Mouse (Mus musculus) kidney, postnatal 0 days (tissue): ENCODE measurements around the gene Shq1. TPM values are rescaled to one million over a fixed set of nuclear protein-coding genes. Genes with fewer than 3 reads are reported as not detected.

Experiments
- ATAC-seq: fragments of 200-750 bp; cut with Nextera tagmentation; replicated peaks from 2 replicates; pipeline ENCODE4 v1.8.0; 2017; ENCODE audit warnings: low read depth, moderate number of reproducible peaks, moderate TSS enrichment, moderate library complexity; ENCODE audit not compliant: low FRiP score
- DNase-seq: peaks from one replicate; pipeline ENCODE4 v3.0.0-alpha.2; 2016; ENCODE audit warnings: low spot score
- H3K27ac ChIP-seq: fragments of 300-500 bp; sonication (generic); 2 replicates; pipeline ENCODE4 v1.5.1; 2014; ENCODE audit warnings: mild to moderate bottlenecking
- H3K27me3 ChIP-seq: fragments of 300-500 bp; sonication (generic); 2 replicates; pipeline ENCODE4 v1.6.1; 2014; ENCODE audit warnings: low read length, mixed read lengths; ENCODE audit not compliant: insufficient read depth
- H3K36me3 ChIP-seq: fragments of 300-500 bp; sonication (generic); 2 replicates; pipeline ENCODE4 v1.6.1; 2014; ENCODE audit warnings: low read length, mixed read lengths; ENCODE audit not compliant: insufficient read depth
- H3K4me1 ChIP-seq: fragments of 300-500 bp; sonication (generic); replicated peaks from 2 replicates; pipeline ENCODE4 v1.6.1; 2014; ENCODE audit warnings: antibody characterized with exemption, low read length, mixed read lengths; ENCODE audit not compliant: insufficient read depth
- H3K4me2 ChIP-seq: fragments of 300-500 bp; sonication (generic); 2 replicates; pipeline ENCODE4 v1.6.1; 2014; ENCODE audit warnings: mild to moderate bottlenecking, low read length, moderate library complexity, mixed read lengths
- H3K4me3 ChIP-seq: fragments of 300-500 bp; sonication (generic); replicated peaks from 2 replicates; pipeline ENCODE4 v1.5.1; 2014; ENCODE audit warnings: low read depth, low read length
- H3K9ac ChIP-seq: fragments of 300-500 bp; sonication (generic); 2 replicates; pipeline ENCODE4 v1.6.1; 2014; ENCODE audit warnings: low read depth, low read length
- H3K9me3 ChIP-seq: fragments of 300-500 bp; sonication (generic); replicated peaks from 2 replicates; pipeline ENCODE4 v1.6.1; 2016; ENCODE audit warnings: low read length, inconsistent platforms, mixed read lengths
- CTCF ChIP-seq: IDR thresholded peaks from 2 replicates; pipeline ENCODE4 v1.5.1; 2016; ENCODE audit warnings: antibody characterized with exemption, low read depth, mild to moderate bottlenecking, moderate library complexity
- WGBS: fragments of 180-500 bp; shearing (Covaris S2); extraction: QIAGEN DNeasy Blood & Tissue Kit; methylation state at CpG from one replicate; pipeline ENCODE4 v1.1.7; 2014; 5-methylcytosine and 5-hydroxymethylcytosine counted together
- polyA plus RNA-seq: library from polyadenylated mRNA; unstranded; fragments of >200 nt; fragmentation: Nextera tagmentation; extraction: Ambion mirVana; gene quantifications from 2 replicates; pipeline ENCODE4 v1.2.1, GENCODE M21; 2015

Gene Shq1
- polyA plus RNA-seq, 1 experiment from 2014 or later = 11.8 TPM

DNA sequence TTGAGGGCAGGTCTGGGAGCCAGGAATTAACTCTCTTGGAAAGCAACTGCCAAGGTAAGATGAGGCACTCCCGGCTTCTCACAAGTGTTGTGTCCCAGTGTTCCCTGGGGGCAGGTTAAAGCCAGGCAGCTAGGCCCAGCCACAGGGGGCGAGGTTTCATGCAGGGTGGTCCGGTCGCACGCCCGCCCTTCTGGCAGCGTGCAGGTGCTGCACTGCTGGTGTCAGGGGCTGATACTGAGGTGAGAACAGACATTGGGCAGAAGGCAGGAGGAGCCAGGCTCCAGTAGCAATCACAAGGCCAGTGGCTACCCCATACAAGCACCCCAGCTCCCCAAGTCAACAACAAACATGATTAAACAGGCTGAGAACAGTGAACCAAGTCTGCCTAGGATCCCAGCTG is 132.4 kb downstream of the Shq1 start:
- no peaks in the 10 kb centered on the region for H3K36me3 ChIP-seq
- H3K4me1 ChIP-seq = no peaks in the 10 kb centered on the region
- no peak for TF ChIP-seq CTCF
- H3K27ac ChIP-seq = no peak overlapping the region
- H3K27me3 ChIP-seq = no peaks in the 10 kb centered on the region
- no peak overlapping the region for H3K4me3 ChIP-seq
- DNase-seq (no peak), ATAC-seq (no peak)
- WGBS = 73% methylated on average over 7 of the region's 7 CpGs
- no peak overlapping the region for H3K9ac ChIP-seq
- H3K9me3 ChIP-seq = no peaks in the 10 kb centered on the region
- no peak overlapping the region for H3K4me2 ChIP-seq

DNA sequence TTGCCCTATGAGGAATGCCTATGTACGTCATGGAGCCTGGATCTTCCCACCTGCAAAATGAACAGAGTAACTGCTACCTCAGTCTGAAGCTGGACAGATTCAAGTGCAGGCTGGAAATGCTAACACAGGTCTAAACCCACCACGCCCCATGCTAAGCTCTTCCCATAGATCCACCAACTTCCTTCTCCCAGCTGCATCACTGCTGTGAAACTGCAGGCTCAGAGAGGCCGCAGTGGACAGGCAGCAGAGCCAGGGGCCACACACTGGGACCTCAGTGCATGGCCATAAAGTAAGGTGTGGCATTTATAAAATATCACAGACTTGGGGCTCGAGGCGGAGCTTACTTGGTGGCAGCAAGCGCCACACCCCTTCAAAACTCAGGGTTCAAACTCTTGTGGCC is 133.0 kb downstream of the Shq1 start:
- 88% methylated on average over 6 of the region's 6 CpGs for WGBS
- Histone ChIP-seq H3K4me2 (no peak overlapping the region), H3K9me3 (no peaks in the 10 kb centered on the region), H3K36me3 (no peaks in the 10 kb centered on the region), H3K27me3 (no peaks in the 10 kb centered on the region), H3K9ac (no peak overlapping the region), H3K27ac (no peak overlapping the region), H3K4me3 (no peak overlapping the region), H3K4me1 (no peaks in the 10 kb centered on the region)
- no peak for TF ChIP-seq CTCF
- DNase-seq (no peak), ATAC-seq (no peak)

DNA sequence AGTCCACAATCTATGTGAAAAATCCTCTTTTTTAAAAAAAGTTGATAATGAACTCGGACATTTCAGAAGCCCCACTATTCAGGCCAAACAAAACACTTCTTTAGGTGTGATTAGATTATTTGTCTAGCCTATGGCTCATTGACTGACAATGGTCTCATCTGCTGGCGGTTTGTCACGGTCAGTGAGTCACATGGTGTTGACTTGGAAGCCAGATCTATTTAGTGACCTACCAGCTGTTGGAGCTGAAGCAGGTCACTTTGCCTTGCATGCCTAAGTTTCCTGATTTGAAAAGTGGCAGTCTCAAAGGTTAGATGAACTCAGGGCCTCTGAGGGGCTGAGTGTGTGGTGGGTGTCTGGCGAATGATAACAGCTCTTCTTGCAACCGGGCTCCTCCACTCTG is 133.9 kb downstream of the Shq1 start:
- Histone ChIP-seq H3K9ac (no peak overlapping the region), H3K4me2 (no peak overlapping the region), H3K36me3 (no peaks in the 10 kb centered on the region), H3K4me1 (no peaks in the 10 kb centered on the region), H3K4me3 (no peak overlapping the region), H3K9me3 (no peaks in the 10 kb centered on the region), H3K27ac (no peak overlapping the region), H3K27me3 (no peaks in the 10 kb centered on the region)
- 52% methylated on average over 5 of the region's 5 CpGs for WGBS
- DNase-seq (no peak), ATAC-seq (no peak)
- no peak for TF ChIP-seq CTCF

DNA sequence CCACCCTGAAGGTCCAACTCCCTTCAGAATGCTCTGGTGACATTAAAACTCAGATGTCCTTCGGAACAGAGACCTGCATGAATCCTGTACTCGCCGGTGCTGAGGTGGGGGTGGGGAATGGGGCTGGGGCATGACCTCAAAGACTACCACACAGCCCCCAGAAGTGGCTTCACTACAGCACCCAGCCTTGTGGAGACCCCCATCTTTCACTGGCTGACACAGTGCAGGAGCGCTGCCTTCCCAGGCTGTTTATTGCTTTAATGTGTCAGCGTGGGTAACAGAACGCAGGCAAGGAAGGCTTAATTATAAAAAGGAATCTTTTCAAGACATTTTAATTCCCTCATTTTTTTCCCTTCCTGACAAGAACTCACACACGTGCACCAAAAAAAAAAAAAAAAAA is 137.6 kb downstream of the Shq1 start:
- Histone ChIP-seq H3K36me3 (no peaks in the 10 kb centered on the region), H3K4me3 (no peak overlapping the region), H3K4me2 (no peak overlapping the region), H3K27ac (no peak overlapping the region), H3K27me3 (no peaks in the 10 kb centered on the region), H3K9me3 (no peaks in the 10 kb centered on the region), H3K4me1 (no peaks in the 10 kb centered on the region), H3K9ac (no peak overlapping the region)
- DNase-seq (no peak), ATAC-seq (no peak)
- 52% methylated on average over 6 of the region's 7 CpGs for WGBS
- no peak for TF ChIP-seq CTCF

DNA sequence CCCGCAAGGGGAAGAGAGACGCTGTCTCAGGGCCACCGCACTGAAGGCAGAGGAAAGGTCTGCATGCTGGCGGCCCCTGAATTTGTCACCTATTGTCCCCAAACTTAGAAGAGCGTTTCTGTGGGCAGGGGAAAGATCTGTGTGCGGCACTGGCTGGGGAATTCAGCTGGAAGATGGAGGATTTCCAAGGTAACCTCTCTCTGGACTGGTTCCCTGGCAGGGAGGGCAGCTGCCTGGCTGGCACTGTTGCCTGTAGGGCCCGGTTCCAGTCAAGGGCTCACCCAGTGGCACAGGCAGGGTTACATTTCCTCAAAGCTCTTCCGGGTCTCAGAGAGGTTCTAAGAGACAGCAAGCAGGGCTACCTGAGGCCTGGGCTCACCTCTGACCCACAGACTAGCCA is 138.6 kb downstream of the Shq1 start:
- Histone ChIP-seq H3K4me1 (no peaks in the 10 kb centered on the region), H3K36me3 (no peaks in the 10 kb centered on the region), H3K4me3 (no peak overlapping the region), H3K27ac (no peak overlapping the region), H3K4me2 (no peak overlapping the region), H3K27me3 (no peaks in the 10 kb centered on the region), H3K9ac (no peak overlapping the region), H3K9me3 (no peaks in the 10 kb centered on the region)
- 87% methylated on average over 8 of the region's 8 CpGs for WGBS
- DNase-seq = no peak
- no peak for ATAC-seq
- no peak for TF ChIP-seq CTCF

DNA sequence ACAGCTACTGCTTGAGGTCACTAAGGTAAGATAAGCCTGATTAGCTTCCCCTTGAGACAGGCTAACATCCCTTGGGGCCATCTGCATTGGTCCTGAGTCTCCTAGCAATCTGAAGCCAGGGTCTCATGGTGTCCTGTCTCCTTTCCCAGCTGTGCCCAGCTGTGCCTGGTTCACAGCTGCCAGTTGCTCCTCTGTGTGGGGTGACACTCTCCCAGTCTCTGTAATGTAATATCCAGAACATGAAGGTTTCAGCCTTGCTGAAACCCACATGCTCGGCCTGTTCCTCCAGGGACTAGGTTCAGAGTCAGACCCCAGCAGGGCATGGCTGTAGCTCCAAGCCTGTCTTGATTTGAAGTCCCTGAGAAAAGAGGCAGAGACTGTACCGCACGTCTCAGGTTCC is 141.3 kb downstream of the Shq1 start:
- no peak overlapping the region for H3K4me2 ChIP-seq
- DNase-seq (no peak), ATAC-seq (no peak)
- H3K9me3 ChIP-seq = no peaks in the 10 kb centered on the region
- H3K4me3 ChIP-seq = no peak overlapping the region
- no peak overlapping the region for H3K27ac ChIP-seq
- 62% methylated on average over 3 of the region's 3 CpGs for WGBS
- H3K9ac ChIP-seq = no peak overlapping the region
- no peak for TF ChIP-seq CTCF
- no peaks in the 10 kb centered on the region for H3K36me3 ChIP-seq
- no peaks in the 10 kb centered on the region for H3K27me3 ChIP-seq
- H3K4me1 ChIP-seq = peaks cover 13% of the 10 kb centered on the region

DNA sequence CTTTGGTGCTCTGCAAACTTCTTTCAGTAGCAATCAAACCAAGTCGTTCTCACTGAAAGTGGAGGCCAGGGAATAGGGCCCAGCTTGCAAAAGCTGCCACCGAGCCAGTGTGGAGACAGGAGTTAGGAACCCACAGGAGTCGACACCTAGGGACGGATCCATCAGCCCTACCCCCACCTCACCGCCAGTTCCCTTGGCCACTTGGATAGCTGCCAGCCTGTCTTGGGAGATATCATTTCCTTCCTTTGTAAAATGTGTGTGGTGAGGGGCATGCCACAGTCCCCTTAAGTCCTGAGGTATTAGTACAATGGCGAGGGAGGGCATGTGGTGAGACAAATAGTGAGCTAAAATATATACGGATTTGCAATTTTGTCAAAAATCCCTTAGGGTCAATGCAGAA is 142.4 kb downstream of the Shq1 start:
- no peak for TF ChIP-seq CTCF
- Histone ChIP-seq H3K9me3 (no peaks in the 10 kb centered on the region), H3K4me2 (no peak overlapping the region), H3K27me3 (no peaks in the 10 kb centered on the region), H3K4me1 (peaks cover 13% of the 10 kb centered on the region), H3K36me3 (no peaks in the 10 kb centered on the region), H3K9ac (no peak overlapping the region), H3K27ac (no peak overlapping the region), H3K4me3 (no peak overlapping the region)
- DNase-seq (no peak), ATAC-seq (no peak)
- WGBS = 50% methylated on average over 7 of the region's 7 CpGs
